Mouse (Mus musculus) liver, embryonic 18 days (tissue): ENCODE measurements around the gene Nr1d1. TPM values are rescaled to one million over a fixed set of nuclear protein-coding genes. Genes with fewer than 3 reads are reported as not detected.

ENCODE experiments used
- polyA plus RNA-seq: library from polyadenylated mRNA; depleted of rRNA; stranded (reverse); fragments of >200 nt; gene quantifications from 2 replicates; pipeline ENCODE4 v1.2.3, GENCODE M21; 2012; rRNA removed

Nr1d1 gene
- 0.97 and 1.4 TPM in 2 replicates for polyA plus RNA-seq

GRCm38 (mm10) chr11:98774582-98775347 is at the start of gene Nr1d1:
Nr1d1 (minus strand) TSS chr11:98775333.

GRCm38 (mm10) chr11:98804605-98805004 is 29.5 kb upstream of the Nr1d1 start, which contains the start of gene Casc3:
Casc3 (plus strand) TSS chr11:98804905.

DNA sequence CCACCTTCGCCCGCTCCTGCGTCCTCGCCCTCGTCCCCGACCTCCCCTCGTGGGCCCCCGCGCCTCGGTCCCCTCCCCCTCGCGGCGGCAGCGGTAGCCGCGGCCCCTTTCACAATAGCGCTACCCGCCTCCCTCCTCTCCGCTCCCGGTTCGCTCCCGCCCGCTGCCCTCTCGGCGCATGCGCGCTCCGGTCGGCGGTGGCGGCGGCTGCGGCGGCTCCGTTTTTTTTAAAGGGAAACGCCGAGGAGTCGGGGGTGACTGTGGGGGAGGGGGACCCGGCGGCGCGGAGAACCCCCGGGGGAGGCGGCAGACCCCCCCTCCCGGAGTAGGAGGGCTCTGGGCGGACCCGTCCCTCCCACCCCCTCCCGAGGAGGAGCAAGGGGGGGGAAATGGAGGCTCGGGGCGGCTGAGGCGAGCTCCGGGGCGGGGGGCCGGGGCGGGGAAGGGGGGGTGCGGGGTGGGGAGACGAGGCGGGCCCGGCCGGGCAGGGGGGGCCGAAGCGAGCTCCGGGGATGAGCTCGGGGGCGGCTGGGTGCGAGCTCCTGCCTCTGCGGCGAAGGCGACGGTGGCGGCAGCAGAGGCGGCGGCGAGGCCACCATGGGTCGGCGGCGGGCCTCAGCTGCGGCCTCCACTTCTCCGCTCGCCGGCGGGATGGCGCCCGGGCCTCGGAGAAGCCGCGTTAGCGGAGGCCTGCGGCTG is 20.0 kb upstream of the Nr1d1 start, which contains the start of gene Msl1:
Gene Msl1, plus strand, starts transcription at position 502 of the 699 bp plus-strand sequence.

GRCm38 (mm10) chr11:98740393-98741050 is 34.6 kb downstream of the Nr1d1 start, which contains the start of gene Thra:
Thra (plus strand) TSS chr11:98740638.

DNA sequence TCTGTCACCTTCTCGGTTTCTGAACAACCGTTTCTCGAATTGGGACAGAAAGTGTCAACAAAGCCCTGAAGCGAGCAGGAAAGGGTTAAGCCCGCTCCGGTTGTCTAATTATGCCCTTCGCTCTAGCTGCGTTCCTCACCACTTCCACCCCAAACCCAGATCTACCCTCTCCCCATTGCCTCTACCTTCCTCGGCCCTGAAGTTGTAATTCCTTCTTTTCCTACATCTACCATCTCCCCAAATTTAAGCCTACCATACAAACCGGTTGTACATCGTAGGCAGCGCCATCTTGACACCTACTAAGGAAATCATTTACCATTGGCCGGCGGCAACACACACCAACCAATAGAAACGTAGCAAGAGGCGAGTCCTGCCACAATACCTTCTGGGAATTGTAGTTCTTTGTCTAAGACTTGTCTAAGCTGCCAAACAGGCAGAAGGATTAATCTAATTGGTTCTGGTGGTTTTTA is 46.0 kb downstream of the Nr1d1 start, which contains the start of gene Med24:
Gene Med24, minus strand, starts transcription at position 317 of the 470 bp plus-strand sequence.

Other genes starting within 250 kb of the Nr1d1 start
- 1.1 TPM in 2 replicates for gene Ikzf3, start 229.3 kb downstream of the Nr1d1 start, polyA plus RNA-seq
- 0.30 and 0.43 TPM in 2 replicates for gene Zpbp2, start 224.2 kb downstream of the Nr1d1 start, polyA plus RNA-seq
- gene Ormdl3, start 188.0 kb downstream of the Nr1d1 start, polyA plus RNA-seq: 27.8 and 29.1 TPM in 2 replicates
- gene Lrrc3c, start 177.0 kb downstream of the Nr1d1 start, polyA plus RNA-seq: not detected in 2 replicates
- 0.07 and 0.10 TPM in 2 replicates for gene Gm12355, start 149.7 kb downstream of the Nr1d1 start, polyA plus RNA-seq
- not detected in 2 replicates for gene Gsdma3, start 149.0 kb downstream of the Nr1d1 start, polyA plus RNA-seq
- not detected in 2 replicates for gene Gsdma2, start 128.6 kb downstream of the Nr1d1 start, polyA plus RNA-seq
- not detected in 2 replicates for gene Gsdma, start 111.0 kb downstream of the Nr1d1 start, polyA plus RNA-seq
- 62.1 and 63.2 TPM in 2 replicates for gene Psmd3, start 92.8 kb downstream of the Nr1d1 start, polyA plus RNA-seq
- not detected in 2 replicates for gene Csf3, start 74.1 kb downstream of the Nr1d1 start, polyA plus RNA-seq
- 17.2 and 18.6 TPM in 2 replicates for gene Med24, start 45.9 kb downstream of the Nr1d1 start, polyA plus RNA-seq
- gene Thra, start 34.7 kb downstream of the Nr1d1 start, polyA plus RNA-seq: 11.4 and 13.3 TPM in 2 replicates
- gene Msl1, start 20.2 kb upstream of the Nr1d1 start, polyA plus RNA-seq: 16.2 and 18.9 TPM in 2 replicates
- 9.3 and 11.4 TPM in 2 replicates for gene Casc3, start 29.6 kb upstream of the Nr1d1 start, polyA plus RNA-seq
- 0.62 and 0.85 TPM in 2 replicates for gene Rapgefl1, start 61.5 kb upstream of the Nr1d1 start, polyA plus RNA-seq
- gene Wipf2, start 88.3 kb upstream of the Nr1d1 start, polyA plus RNA-seq: 1.7 and 2.3 TPM in 2 replicates
- gene Cdc6, start 132.5 kb upstream of the Nr1d1 start, polyA plus RNA-seq: 13.2 and 13.4 TPM in 2 replicates
- gene Rara, start 152.5 kb upstream of the Nr1d1 start, polyA plus RNA-seq: 3.5 and 4.5 TPM in 2 replicates
- 0.07 TPM in 1 of 2 replicates, not detected in the other for gene Gjd3, start 207.7 kb upstream of the Nr1d1 start, polyA plus RNA-seq
- gene Top2a, start 248.9 kb upstream of the Nr1d1 start, polyA plus RNA-seq: 47.3 and 52.6 TPM in 2 replicates